Mouse (Mus musculus): ENCODE measurements around the gene Hook2. TPM values are rescaled to one million over a fixed set of nuclear protein-coding genes. Genes with fewer than 3 reads are reported as not detected.

The Hook2 gene
- polyA plus RNA-seq, 1 experiment from 2014 or later, result 19.5 TPM

DNA sequence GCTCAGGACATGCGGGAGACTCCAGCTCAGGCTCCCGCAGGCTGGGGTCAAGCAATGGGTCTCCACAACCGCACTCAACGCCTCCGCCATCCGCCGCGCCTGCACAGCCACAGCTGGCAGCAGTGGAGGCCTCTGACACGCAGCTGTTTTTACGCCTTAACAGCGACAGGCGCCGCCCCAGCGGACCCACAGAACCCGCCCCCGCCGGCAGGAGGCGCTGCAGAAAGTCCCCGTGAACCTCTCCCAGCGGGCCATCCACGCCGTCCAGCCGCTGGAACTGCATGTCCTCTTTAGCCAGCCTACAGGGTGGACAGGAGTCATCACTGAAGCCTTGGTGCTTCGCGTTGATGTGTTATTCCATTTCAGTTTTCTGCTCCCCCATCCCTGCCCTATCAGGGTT, 17.3 kb downstream of the Hook2 start:
- WGBS, result 14% methylated on average over 25 of the region's 25 CpGs
- Histone ChIP-seq H3K9me3 (no peaks in the 10 kb centered on the region), H3K4me3 (no peak overlapping the region), H3K4me1 (no peaks in the 10 kb centered on the region; the same call in 1 of the 2 replicates), H3K27me3 (replicated peaks; ENCODE audit: low read depth, poor library complexity, severe bottlenecking) (peaks cover 57% of the 10 kb centered on the region), H3K27ac (replicated peaks) (no peak overlapping the region), H3K36me3 (replicated peaks) (peaks cover 3% of the 10 kb centered on the region; the same call in 1 of the 2 replicates)
- peak; percentile 55 for DNase-seq (ENCODE audit: low spot score)

DNA sequence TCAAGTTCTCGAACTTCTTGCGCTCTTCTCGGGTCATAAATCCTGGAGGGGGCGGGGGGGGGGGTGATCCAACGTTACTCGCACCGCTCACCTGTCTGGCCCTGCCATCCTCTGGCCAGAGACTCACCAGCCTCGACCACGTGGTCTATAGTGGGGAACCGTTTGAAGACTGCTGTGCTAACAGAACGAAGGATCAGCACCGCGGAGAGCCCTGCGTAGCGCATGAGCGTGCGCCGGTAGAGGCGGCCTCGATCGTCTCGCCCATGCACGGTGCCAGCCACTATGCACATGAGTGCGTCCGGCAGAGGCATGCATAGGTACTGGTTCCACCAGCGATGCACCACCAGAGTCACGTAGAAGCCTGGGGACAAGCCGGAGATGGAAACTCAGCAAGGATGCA, 20.8 kb downstream of the Hook2 start:
- Histone ChIP-seq H3K4me3 (no peak overlapping the region), H3K9me3 (no peaks in the 10 kb centered on the region), H3K27me3 (replicated peaks; ENCODE audit: low read depth, poor library complexity, severe bottlenecking) (peaks cover 81% of the 10 kb centered on the region), H3K36me3 (replicated peaks) (no peaks in the 10 kb centered on the region), H3K4me1 (peaks cover 6% of the 10 kb centered on the region), H3K27ac (replicated peaks) (no peak overlapping the region)
- peak; percentile 27 for DNase-seq (ENCODE audit: low spot score)
- 17% methylated on average over 28 of the region's 28 CpGs for WGBS

DNA sequence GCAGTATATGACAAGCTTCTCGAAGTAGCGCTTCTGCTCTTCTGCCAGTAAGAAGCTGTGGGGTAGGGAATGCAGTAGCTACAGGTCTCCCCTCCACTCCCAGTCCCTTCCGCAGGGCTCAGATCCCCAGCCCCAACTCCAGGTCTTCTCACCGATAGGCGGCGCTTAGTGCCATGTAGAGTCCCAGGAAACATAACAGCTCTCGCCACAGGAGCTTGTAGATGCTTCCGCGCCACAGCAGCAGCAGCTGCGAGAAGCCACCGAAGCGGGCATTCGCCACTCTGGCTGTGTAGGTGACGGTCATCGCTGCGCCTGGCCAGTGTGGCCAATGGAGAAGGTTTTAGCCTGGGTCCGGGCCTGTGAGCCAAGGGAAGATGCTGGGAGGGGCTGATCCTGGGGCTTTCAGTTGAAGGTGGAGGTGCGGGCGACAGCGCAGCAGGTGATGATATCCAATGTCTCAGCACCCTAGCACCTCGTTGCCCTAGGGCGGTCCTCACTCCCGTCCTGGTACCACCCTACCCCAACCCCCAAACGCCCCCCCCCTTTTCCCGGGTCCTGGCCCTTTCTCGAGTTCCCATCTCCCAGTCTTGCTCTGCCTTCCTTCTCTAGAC, 22.9 kb downstream of the Hook2 start:
- peak; percentile 80 for DNase-seq (ENCODE audit: low spot score)
- Histone ChIP-seq H3K4me1 (peaks cover 6% of the 10 kb centered on the region), H3K9me3 (no peaks in the 10 kb centered on the region), H3K4me3 (peak overlapping the region; percentile 53), H3K27me3 (replicated peaks; ENCODE audit: low read depth, poor library complexity, severe bottlenecking) (peaks cover 62% of the 10 kb centered on the region), H3K36me3 (replicated peaks) (peaks cover 17% of the 10 kb centered on the region), H3K27ac (replicated peaks) (no peak overlapping the region)
- 4% methylated on average over 26 of the region's 26 CpGs for WGBS

DNA sequence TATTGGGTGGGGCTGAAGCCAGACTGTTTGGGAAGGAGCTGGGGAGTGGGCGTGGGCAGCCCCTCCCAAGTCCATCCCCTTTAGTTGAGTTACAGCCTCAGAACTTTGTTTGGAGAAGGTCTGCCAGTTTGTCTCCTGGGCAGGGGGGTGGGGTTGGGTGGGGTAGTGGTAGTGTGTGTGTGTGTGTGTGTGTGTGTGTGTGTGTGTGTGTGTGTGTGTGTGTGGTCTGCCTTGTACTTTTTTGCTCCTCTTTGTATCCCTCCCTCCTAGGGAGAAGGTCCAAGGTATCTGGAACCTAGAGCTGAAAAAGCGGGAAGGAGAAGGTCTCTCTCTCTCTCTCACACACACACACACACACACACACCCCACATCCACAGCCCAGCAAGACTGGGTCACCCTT, 24.0 kb downstream of the Hook2 start, which contains the start of gene Best2:
Gene Best2, minus strand, starts transcription at position 101 of the 400 bp plus-strand sequence.
- DNase-seq (ENCODE audit: low spot score), result no peak
- H3K4me1 ChIP-seq, result peaks cover 6% of the 10 kb centered on the region
- WGBS, result 44% methylated on average over 2 of the region's 2 CpGs
- peaks cover 28% of the 10 kb centered on the region for H3K36me3 ChIP-seq (replicated peaks)
- no peaks in the 10 kb centered on the region for H3K9me3 ChIP-seq
- H3K4me3 ChIP-seq, result peak within 1 kb of the TSS; percentile 53
- no peak within 1 kb of the TSS for H3K27ac ChIP-seq (replicated peaks)
- H3K27me3 ChIP-seq (replicated peaks; ENCODE audit: low read depth, poor library complexity, severe bottlenecking), result peaks cover 51% of the 10 kb centered on the region

DNA sequence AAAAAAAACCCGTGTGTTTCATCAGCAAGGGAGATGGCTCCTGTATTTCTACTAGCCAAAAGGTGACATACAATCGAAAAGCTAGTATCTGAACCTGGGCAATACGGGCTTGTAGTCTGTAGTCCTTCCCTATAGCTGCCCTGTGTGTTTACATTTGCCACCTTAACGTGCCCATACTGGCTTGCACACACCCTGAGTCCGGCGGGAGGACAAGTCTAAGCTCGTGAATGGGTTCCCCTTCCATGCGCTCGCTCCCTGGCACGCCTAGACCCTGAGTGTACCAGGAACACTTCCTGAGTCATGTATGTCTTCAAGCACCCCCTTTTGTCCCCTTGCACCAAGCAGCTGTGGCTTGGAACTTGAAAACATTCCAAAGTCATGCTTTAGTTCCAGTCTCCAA, 26.3 kb downstream of the Hook2 start:
- H3K9me3 ChIP-seq, result no peaks in the 10 kb centered on the region
- no peak overlapping the region for H3K4me3 ChIP-seq
- H3K27ac ChIP-seq (replicated peaks), result no peak overlapping the region
- WGBS, result 68% methylated on average over 10 of the region's 10 CpGs
- peaks cover 51% of the 10 kb centered on the region for H3K36me3 ChIP-seq (replicated peaks)
- DNase-seq (ENCODE audit: low spot score), result no peak
- peaks cover 34% of the 10 kb centered on the region for H3K27me3 ChIP-seq (replicated peaks; ENCODE audit: low read depth, poor library complexity, severe bottlenecking)
- peaks cover 6% of the 10 kb centered on the region for H3K4me1 ChIP-seq

DNA sequence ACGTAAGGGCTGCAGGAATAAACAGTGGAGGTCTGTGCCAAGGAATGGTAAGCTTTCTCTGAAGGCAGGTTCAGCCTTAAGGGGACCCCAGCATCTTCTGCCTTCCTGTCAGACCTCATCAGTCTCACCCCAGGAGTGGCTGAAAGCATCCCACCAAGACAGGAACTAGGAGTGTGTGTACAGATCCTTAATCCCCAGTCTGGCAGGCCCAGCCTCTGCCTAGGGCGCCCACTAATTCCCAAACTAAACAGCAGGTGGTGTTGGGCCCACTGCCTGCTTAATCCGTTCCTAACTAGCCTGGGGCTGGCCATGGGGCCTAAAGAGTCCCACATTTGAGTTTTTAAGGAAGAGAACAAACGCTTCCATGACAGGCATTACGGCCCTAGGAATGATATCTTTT, 26.8 kb downstream of the Hook2 start:
- WGBS, result 31% methylated on average over 5 of the region's 5 CpGs
- peaks cover 6% of the 10 kb centered on the region for H3K4me1 ChIP-seq
- peaks cover 55% of the 10 kb centered on the region for H3K36me3 ChIP-seq (replicated peaks)
- DNase-seq (ENCODE audit: low spot score), result no peak
- H3K27me3 ChIP-seq (replicated peaks; ENCODE audit: low read depth, poor library complexity, severe bottlenecking), result peaks cover 29% of the 10 kb centered on the region
- no peak overlapping the region for H3K27ac ChIP-seq (replicated peaks)
- H3K9me3 ChIP-seq, result no peaks in the 10 kb centered on the region
- no peak overlapping the region for H3K4me3 ChIP-seq

DNA sequence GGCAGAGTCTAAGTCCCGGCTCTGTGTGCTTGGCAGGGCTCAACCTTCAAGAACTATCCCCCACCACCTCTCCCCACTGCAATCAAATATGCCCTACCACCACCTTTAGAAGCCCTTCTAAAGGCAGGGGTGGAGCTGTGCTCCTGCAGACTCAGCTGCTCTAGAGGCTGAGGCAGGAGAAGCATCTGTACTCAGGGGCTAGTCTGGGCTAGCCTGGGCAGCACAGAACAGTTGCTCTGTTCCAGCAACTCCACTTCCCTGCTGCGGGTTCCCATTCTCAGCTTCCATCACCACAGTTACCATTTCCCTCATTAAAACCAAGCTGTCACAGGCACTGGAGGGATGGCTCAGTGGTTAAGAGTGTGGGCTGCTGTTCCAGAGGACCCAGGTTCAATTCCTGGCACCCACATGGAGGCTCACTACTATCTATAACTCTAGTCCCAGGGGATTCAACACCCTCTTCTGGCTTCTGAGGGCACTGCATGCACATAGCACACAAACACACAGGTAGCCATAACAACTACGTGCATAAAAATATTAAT, 31.2 kb downstream of the Hook2 start:
- Histone ChIP-seq H3K9me3 (no peaks in the 10 kb centered on the region), H3K4me1 (peaks cover 22% of the 10 kb centered on the region), H3K4me3 (no peak overlapping the region), H3K27ac (replicated peaks) (no peak overlapping the region), H3K27me3 (replicated peaks; ENCODE audit: low read depth, poor library complexity, severe bottlenecking) (no peaks in the 10 kb centered on the region), H3K36me3 (replicated peaks) (peaks cover 74% of the 10 kb centered on the region)
- 96% methylated on average over 3 of the region's 3 CpGs for WGBS
- no peak for DNase-seq (ENCODE audit: low spot score)

DNA sequence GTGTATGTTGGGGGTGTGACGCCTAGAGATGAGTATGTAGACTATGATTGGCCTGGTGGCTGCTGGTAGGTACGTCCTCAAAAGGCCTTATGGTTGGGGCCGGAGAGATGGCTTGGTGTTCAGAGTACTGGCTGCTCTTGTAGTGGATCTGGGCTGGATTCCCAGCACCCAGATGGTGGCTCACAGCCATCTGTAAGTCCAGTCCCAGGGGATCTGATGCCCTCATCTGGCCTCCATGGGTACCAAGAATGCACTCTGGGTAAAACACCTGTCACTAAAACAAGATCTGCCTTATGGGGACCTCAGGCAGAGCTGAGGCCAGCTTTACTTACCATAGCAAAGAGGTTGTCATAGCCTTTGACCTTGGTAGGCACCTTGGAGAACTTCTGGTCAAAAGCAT, 33.4 kb downstream of the Hook2 start:
- Histone ChIP-seq H3K4me3 (peak overlapping the region; percentile 99), H3K27ac (replicated peaks) (no peak overlapping the region), H3K36me3 (replicated peaks) (peaks cover 56% of the 10 kb centered on the region), H3K9me3 (no peaks in the 10 kb centered on the region), H3K4me1 (peaks cover 35% of the 10 kb centered on the region), H3K27me3 (replicated peaks; ENCODE audit: low read depth, poor library complexity, severe bottlenecking) (no peaks in the 10 kb centered on the region)
- DNase-seq (ENCODE audit: low spot score), result no peak
- 94% methylated on average over 3 of the region's 3 CpGs for WGBS

DNA sequence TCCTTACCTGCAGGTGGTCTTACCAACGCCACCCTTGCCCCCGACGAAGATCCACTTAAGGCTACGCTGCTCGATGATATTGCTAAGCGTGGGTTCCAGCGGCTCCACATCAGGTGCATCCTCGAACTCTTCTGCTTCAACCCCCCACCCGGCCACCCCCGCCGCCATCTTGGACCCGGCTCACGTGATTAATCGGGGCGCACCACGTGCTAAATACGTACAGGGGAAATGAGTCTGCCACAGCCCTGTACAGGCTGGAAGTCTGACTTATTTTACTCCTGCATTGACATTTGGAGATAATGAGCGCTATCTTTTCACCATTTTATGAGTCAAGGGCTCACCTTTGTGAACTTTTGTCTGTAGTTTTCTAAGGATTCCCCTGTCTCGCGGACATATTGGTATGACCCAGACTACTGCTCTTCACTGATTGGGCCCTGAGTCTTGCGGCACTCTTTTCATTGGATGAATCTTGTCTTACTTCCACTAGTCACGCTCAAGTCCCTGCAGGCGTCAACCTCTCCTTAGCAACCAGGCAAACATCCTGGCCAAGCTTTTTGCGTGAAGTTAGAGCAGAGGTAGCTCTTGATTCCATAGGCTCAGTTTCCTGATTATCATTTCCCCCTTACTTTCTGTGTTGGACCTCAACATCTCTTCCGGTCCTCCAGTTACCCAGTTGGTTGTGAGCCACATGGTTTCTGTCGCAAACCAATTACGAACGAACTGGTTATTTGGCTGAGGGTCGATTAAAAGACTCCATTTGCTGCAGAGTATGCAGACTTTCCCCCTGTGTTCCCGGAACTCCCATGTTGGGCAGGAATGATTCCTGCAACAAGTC, 34.9 kb downstream of the Hook2 start, which contains the start of gene Asna1:
Gene Asna1, minus strand, starts transcription at position 184 of the 835 bp plus-strand sequence.
- WGBS, result 7% methylated on average over 30 of the region's 30 CpGs
- peak within 1 kb of the TSS; percentile 98 for H3K27ac ChIP-seq (replicated peaks)

DNA sequence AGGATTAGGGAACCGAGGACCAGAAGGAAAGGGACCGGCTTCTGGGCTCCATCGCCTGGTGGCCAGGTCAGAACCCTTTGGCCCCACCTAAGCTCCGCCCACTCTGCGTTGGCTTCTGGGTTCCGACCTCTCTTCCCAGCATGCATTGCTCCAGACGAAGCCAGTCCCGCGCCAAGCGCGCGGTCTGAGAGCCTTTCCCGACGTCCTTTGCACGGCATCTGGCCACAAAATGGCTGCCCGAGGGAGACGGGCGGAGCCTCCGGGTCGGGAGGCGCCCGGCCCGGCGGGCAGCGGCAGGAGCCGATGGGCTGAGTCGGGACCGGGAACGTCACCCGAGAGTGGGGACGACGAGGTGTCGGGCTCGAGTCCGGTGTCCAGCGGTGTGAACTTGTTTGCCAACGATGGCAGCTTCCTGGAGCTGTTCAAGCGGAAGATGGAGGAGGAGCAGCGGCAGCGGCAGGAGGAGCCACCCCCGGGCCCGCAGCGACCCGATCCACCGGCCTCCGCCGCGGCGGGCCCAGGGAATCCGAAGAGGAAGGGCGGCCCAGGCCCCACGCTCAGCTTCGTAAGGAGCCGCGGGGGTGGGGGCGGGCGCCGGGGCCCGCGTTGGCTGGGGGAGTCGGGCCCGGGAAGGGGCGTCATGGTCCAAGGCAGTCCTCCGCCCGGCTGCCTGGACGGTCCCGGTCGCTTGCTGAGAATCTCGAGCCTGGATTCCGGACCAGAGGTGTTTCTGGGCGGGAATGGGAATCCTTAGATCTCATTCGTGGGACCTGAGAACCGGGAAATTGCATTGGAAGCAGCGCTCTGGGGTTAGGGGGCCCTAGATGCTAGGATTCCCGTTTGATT, 36.5 kb downstream of the Hook2 start, which contains the start of gene Trir:
Gene Trir, plus strand, starts transcription at position 154 of the 846 bp plus-strand sequence.
- peaks cover 56% of the 10 kb centered on the region for H3K36me3 ChIP-seq (replicated peaks)
- WGBS, result under 1% methylated on average over 75 of the region's 75 CpGs

More for the DNA sequence above, 34.9 kb downstream of the Hook2 start, which contains the start of gene Asna1:
- peak; percentile 87 for DNase-seq (ENCODE audit: low spot score)
- Histone ChIP-seq H3K36me3 (replicated peaks) (peaks cover 56% of the 10 kb centered on the region), H3K4me1 (peaks cover 42% of the 10 kb centered on the region), H3K9me3 (no peaks in the 10 kb centered on the region), H3K27me3 (replicated peaks; ENCODE audit: low read depth, poor library complexity, severe bottlenecking) (no peaks in the 10 kb centered on the region), H3K4me3 (peak within 1 kb of the TSS; percentile 99)

DNA sequence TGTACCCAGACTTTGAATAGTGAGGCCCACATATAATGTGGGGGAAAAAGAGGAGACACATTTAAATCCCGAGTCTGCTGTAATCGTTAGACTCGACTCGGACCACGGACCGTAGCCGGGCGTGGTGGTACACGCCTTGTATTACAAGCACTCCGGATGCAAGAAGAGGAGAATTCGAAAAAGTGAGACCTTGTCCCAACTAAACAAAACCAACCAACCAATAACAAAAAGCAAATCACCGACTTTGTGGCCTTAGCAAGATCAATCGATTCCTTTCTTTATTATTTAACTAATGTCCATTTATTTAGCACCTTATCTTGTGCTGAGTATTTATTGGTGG, 37.1 kb downstream of the Hook2 start:
- Histone ChIP-seq H3K27ac (replicated peaks) (peak overlapping the region; percentile 98), H3K27me3 (replicated peaks; ENCODE audit: low read depth, poor library complexity, severe bottlenecking) (no peaks in the 10 kb centered on the region), H3K36me3 (replicated peaks) (peaks cover 56% of the 10 kb centered on the region), H3K4me1 (peaks cover 42% of the 10 kb centered on the region), H3K9me3 (no peaks in the 10 kb centered on the region), H3K4me3 (peak overlapping the region; percentile 99)
- DNase-seq (ENCODE audit: low spot score), result no peak
- 1% methylated on average over 13 of the region's 13 CpGs for WGBS

More for the DNA sequence above, 36.5 kb downstream of the Hook2 start, which contains the start of gene Trir:
- peak; percentile 96 for DNase-seq (ENCODE audit: low spot score)
- no peaks in the 10 kb centered on the region for H3K27me3 ChIP-seq (replicated peaks; ENCODE audit: low read depth, poor library complexity, severe bottlenecking)
- peak within 1 kb of the TSS; percentile 98 for H3K27ac ChIP-seq (replicated peaks)
- peaks cover 42% of the 10 kb centered on the region for H3K4me1 ChIP-seq
- peak within 1 kb of the TSS; percentile 99 for H3K4me3 ChIP-seq
- H3K9me3 ChIP-seq, result no peaks in the 10 kb centered on the region

DNA sequence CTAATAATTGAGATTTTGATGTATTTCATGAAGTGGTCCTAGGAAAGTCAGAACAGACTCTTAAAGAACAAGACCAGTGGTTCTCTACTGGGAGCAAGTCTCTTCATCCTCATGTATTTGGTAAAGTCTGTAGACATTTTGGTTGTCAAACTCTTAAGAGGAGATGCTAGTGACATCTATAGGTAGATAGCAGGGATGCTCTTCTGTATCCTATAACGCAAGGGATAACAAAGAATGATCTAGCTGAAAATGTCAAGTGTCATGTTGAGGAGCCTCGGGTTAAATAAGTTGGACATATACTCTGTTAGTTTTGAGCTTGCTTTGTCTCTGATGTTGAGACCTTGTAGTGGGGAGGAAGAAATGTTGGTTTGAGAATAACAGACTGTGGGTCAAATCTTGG, 37.5 kb downstream of the Hook2 start:
- Histone ChIP-seq H3K4me3 (peak overlapping the region; percentile 99), H3K27ac (replicated peaks) (no peak overlapping the region), H3K9me3 (no peaks in the 10 kb centered on the region), H3K4me1 (peaks cover 42% of the 10 kb centered on the region), H3K27me3 (replicated peaks; ENCODE audit: low read depth, poor library complexity, severe bottlenecking) (no peaks in the 10 kb centered on the region), H3K36me3 (replicated peaks) (peaks cover 56% of the 10 kb centered on the region)
- WGBS, result 33% methylated on average over 2 of the region's 2 CpGs
- no peak for DNase-seq (ENCODE audit: low spot score)
